Mouse (Mus musculus) urinary bladder, adult 18-20 months (tissue): ENCODE measurements around the gene Rab38.

ENCODE experiments used
- DNase-seq, 2 experiments: peaks; one replicate each; pipeline ENCODE4 v3.0.0; 2022; ENCODE audit warnings: low spot score in 2 of 2, mixed read lengths in 2 of 2

Rab38 gene

GRCm38 (mm10) chr7:88527100-88527671 lies 97.1 kb downstream of the Rab38 start:
- no peak for DNase-seq

GRCm38 (mm10) chr7:88536127-88536531 lies 106.1 kb downstream of the Rab38 start:
- no peak for DNase-seq

- no peak for DNase-seq
These were observed 106.7 kb downstream of the Rab38 start for GRCm38 (mm10) chr7:88536743-88537142.
